Mouse (Mus musculus) mature B cell (primary cell): ENCODE measurements around the gene Ly6g6f.

Source experiments
- in situ Hi-C: fragments of 300-500 bp; cut with MboI; formaldehyde crosslinking; loops from 2 replicates; pipeline ENCODE4 v1.14.3; 2019

Gene Ly6g6f

GRCm38 (mm10) chr17:35105740-35106389 lies 20.5 kb upstream of the Ly6g6f start:
- in situ Hi-C loops = no loop called here

GRCm38 (mm10) chr17:35104754-35105153 lies 19.3 kb upstream of the Ly6g6f start:
- in situ Hi-C loops = no loop called here

- in situ Hi-C loops = no loop called here
These were observed 18.7 kb upstream of the Ly6g6f start for GRCm38 (mm10) chr17:35104079-35104478.

- in situ Hi-C loops = no loop called here
These were observed 17.8 kb upstream of the Ly6g6f start for GRCm38 (mm10) chr17:35103221-35103690.

- in situ Hi-C loops = no loop called here
These were observed 16.9 kb upstream of the Ly6g6f start for GRCm38 (mm10) chr17:35102299-35102698.

GRCm38 (mm10) chr17:35101161-35101560 lies 15.8 kb upstream of the Ly6g6f start:
- in situ Hi-C loops = no loop called here

- in situ Hi-C loops = no loop called here
These were observed 14.9 kb upstream of the Ly6g6f start for GRCm38 (mm10) chr17:35100196-35100765.

- in situ Hi-C loops = no loop called here
These were observed 11.8 kb upstream of the Ly6g6f start for GRCm38 (mm10) chr17:35097164-35097655.

GRCm38 (mm10) chr17:35096597-35096996 lies 11.2 kb upstream of the Ly6g6f start:
- in situ Hi-C loops = no loop called here

GRCm38 (mm10) chr17:35094475-35095365 lies 9.3 kb upstream of the Ly6g6f start:
- in situ Hi-C loops = no loop called here

GRCm38 (mm10) chr17:35092403-35093198 lies 7.2 kb upstream of the Ly6g6f start:
- in situ Hi-C loops = no loop called here

GRCm38 (mm10) chr17:35090166-35090932 lies 4.9 kb upstream of the Ly6g6f start:
- in situ Hi-C loops = no loop called here

GRCm38 (mm10) chr17:35088825-35089644 lies 3.6 kb upstream of the Ly6g6f start, which contains the start of gene Abhd16a:
Gene Abhd16a, plus strand, starts transcription at chr17:35089263.
- in situ Hi-C loops = no loop called here

GRCm38 (mm10) chr17:35088151-35088550 lies 2.7 kb upstream of the Ly6g6f start:
- in situ Hi-C loops = no loop called here

- in situ Hi-C loops = no loop called here
These were observed 1.4 kb downstream of the Ly6g6f start for GRCm38 (mm10) chr17:35083929-35084497.

GRCm38 (mm10) chr17:35082841-35083576 lies 2.4 kb downstream of the Ly6g6f start:
- in situ Hi-C loops = no loop called here

GRCm38 (mm10) chr17:35080710-35081109 lies 4.7 kb downstream of the Ly6g6f start:
- in situ Hi-C loops = no loop called here

GRCm38 (mm10) chr17:35080248-35080647 lies 5.2 kb downstream of the Ly6g6f start:
- in situ Hi-C loops = no loop called here

GRCm38 (mm10) chr17:35079778-35080177 lies 5.6 kb downstream of the Ly6g6f start:
- in situ Hi-C loops = no loop called here
